Mouse (Mus musculus) liver, adult 2 months (tissue): ENCODE results near the gene Ugt1a6b. TPM values are rescaled to one million over a fixed set of nuclear protein-coding genes. Genes with fewer than 3 reads are reported as not detected.

Experiments
- DNase-seq: peaks from one replicate; pipeline ENCODE4 v3.0.0-alpha.2; 2011; ENCODE audit warnings: low read depth, low spot score; ENCODE audit errors: extremely low read depth
- H3K27ac ChIP-seq: fragments of 200-500 bp; replicated peaks from 2 replicates; pipeline ENCODE4 v1.5.1; 2012; ENCODE audit warnings: low read depth, mild to moderate bottlenecking, control low read depth, inconsistent platforms, low read length; ENCODE audit not compliant: insufficient read depth
- H3K27me3 ChIP-seq: fragments of 200-500 bp; 2 replicates; pipeline ENCODE4 v1.6.1; 2012; ENCODE audit warnings: mild to moderate bottlenecking, moderate library complexity, low read length, inconsistent platforms; ENCODE audit not compliant: control insufficient read depth, insufficient read depth
- H3K36me3 ChIP-seq: fragments of 200-500 bp; 2 replicates; pipeline ENCODE4 v1.6.1; 2012; ENCODE audit warnings: low read length, inconsistent platforms; ENCODE audit not compliant: control insufficient read depth, insufficient read depth
- H3K4me1 ChIP-seq: fragments of 200-500 bp; 2 replicates; pipeline ENCODE4 v1.6.1; 2011; ENCODE audit warnings: low read length; ENCODE audit not compliant: control insufficient read depth, insufficient read depth
- H3K4me3 ChIP-seq: fragments of 200-500 bp; 2 replicates; pipeline ENCODE4 v1.5.1; 2011; ENCODE audit warnings: low read depth, mild to moderate bottlenecking, control low read depth, low read length, moderate library complexity; ENCODE audit not compliant: insufficient read depth
- H3K79me2 ChIP-seq: fragments of 200-500 bp; 2 replicates; pipeline ENCODE4 v1.6.1; 2012; ENCODE audit warnings: inconsistent platforms, mild to moderate bottlenecking, low read length, moderate library complexity; ENCODE audit not compliant: control insufficient read depth, insufficient read depth
- H3K9ac ChIP-seq: fragments of 200-500 bp; 2 replicates; pipeline ENCODE4 v1.6.1; 2012; ENCODE audit warnings: low read depth, mild to moderate bottlenecking, control low read depth, inconsistent platforms, low read length
- CTCF ChIP-seq: fragments of 200-500 bp; IDR thresholded peaks from 2 replicates; pipeline ENCODE4 v1.5.1; 2011; ENCODE audit warnings: low read depth, low read length, control low read depth
- POLR2A ChIP-seq: fragments of 200-500 bp; IDR thresholded peaks from 2 replicates; pipeline ENCODE4 v1.6.1; 2011; ENCODE audit warnings: low read length, control low read depth; ENCODE audit not compliant: insufficient read depth; ENCODE audit errors: extremely low read depth
- WGBS: fragments of 180-500 bp; shearing (Covaris S2); methylation state at CpG from one replicate; pipeline ENCODE4 v1.1.7; 2018; 5-methylcytosine and 5-hydroxymethylcytosine counted together
- polyA plus RNA-seq: library from polyadenylated mRNA; depleted of rRNA; stranded (reverse); fragments of >200 nt; gene quantifications from 2 replicates; pipeline ENCODE4 v1.2.3, GENCODE M21; 2012
- total RNA-seq: library from RNA; depleted of rRNA; stranded (reverse); fragments of >200 nt; gene quantifications from 2 replicates; pipeline ENCODE4 v1.2.3, GENCODE M21; 2014

The Ugt1a6b gene
- total and polyA plus RNA-seq, 2 experiments: 91.0 to 97.1 TPM

GRCm38 (mm10) chr1:88179657-88180056, 76.6 kb downstream of the Ugt1a6b start:
- Histone ChIP-seq H3K27ac (peak overlapping the region; percentile 91), H3K27me3 (no peaks in the 10 kb centered on the region), H3K79me2 (peaks cover 9% of the 10 kb centered on the region; the same call in 1 of the 2 replicates), H3K4me3 (no peak overlapping the region), H3K9ac (no peak overlapping the region), H3K36me3 (peaks cover 15% of the 10 kb centered on the region), H3K4me1 (peaks cover 26% of the 10 kb centered on the region)
- peak; percentile 99 for DNase-seq
- 70% methylated on average over 1 of the region's 1 CpGs for WGBS
- no peak for TF ChIP-seq CTCF
- TF ChIP-seq POLR2A: no peak

GRCm38 (mm10) chr1:88186325-88186935, 83.4 kb downstream of the Ugt1a6b start:
- DNase-seq: peak; percentile 47
- H3K9ac ChIP-seq: no peak overlapping the region
- H3K4me3 ChIP-seq: no peak overlapping the region
- H3K79me2 ChIP-seq: peaks cover 22% of the 10 kb centered on the region; the same call in 1 of the 2 replicates
- TF ChIP-seq POLR2A (no peak), CTCF (no peak)
- no peaks in the 10 kb centered on the region for H3K27me3 ChIP-seq
- H3K27ac ChIP-seq: no peak overlapping the region
- 58% methylated on average over 5 of the region's 5 CpGs for WGBS
- H3K36me3 ChIP-seq: peaks cover 32% of the 10 kb centered on the region
- peaks cover 9% of the 10 kb centered on the region; the same call in 1 of the 2 replicates for H3K4me1 ChIP-seq

DNA sequence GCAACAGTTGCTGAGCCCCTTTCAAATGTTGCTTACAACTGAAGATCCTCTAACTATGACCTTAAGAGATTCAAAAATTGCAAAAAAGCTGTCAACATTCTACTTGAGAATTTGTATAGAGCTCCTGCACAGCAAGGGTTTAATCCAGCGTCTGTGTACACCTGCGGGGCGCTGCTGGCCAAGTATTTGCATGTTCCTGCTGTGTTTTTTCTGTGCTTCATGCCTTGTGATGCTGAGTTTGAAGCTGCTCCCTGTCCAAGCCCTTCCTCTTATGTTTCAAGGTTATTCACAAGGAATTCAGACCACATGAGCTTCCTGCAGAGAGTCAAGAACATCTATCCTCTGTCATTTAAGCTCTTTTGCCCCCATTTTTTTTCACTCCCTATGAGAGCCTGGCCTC, 89.1 kb downstream of the Ugt1a6b start:
- 88% methylated on average over 3 of the region's 3 CpGs for WGBS

GRCm38 (mm10) chr1:88195687-88196086, 92.6 kb downstream of the Ugt1a6b start:
- WGBS: 24% methylated on average over 1 of the region's 1 CpGs
- Histone ChIP-seq H3K27ac (no peak overlapping the region), H3K4me1 (peaks cover 21% of the 10 kb centered on the region), H3K36me3 (peaks cover 10% of the 10 kb centered on the region), H3K79me2 (peaks cover 40% of the 10 kb centered on the region), H3K9ac (no peak overlapping the region), H3K4me3 (no peak overlapping the region), H3K27me3 (no peaks in the 10 kb centered on the region)
- peak; percentile 86 for DNase-seq
- TF ChIP-seq POLR2A: no peak
- TF ChIP-seq CTCF: no peak

More for the DNA sequence above, 89.1 kb downstream of the Ugt1a6b start:
- H3K4me3 ChIP-seq: no peak overlapping the region
- H3K27ac ChIP-seq: no peak overlapping the region
- DNase-seq: no peak
- no peaks in the 10 kb centered on the region for H3K27me3 ChIP-seq
- H3K9ac ChIP-seq: no peak overlapping the region
- peaks cover 44% of the 10 kb centered on the region for H3K79me2 ChIP-seq
- peaks cover 25% of the 10 kb centered on the region for H3K36me3 ChIP-seq
- H3K4me1 ChIP-seq: peaks cover 23% of the 10 kb centered on the region
- TF ChIP-seq CTCF (no peak), POLR2A (no peak)

GRCm38 (mm10) chr1:88197443-88197842, 94.4 kb downstream of the Ugt1a6b start:
- no peaks in the 10 kb centered on the region for H3K27me3 ChIP-seq
- H3K4me1 ChIP-seq: peaks cover 19% of the 10 kb centered on the region
- H3K27ac ChIP-seq: no peak overlapping the region
- H3K36me3 ChIP-seq: peaks cover 10% of the 10 kb centered on the region
- no peak overlapping the region for H3K9ac ChIP-seq
- TF ChIP-seq CTCF (no peak), POLR2A (no peak)
- WGBS: 42% methylated on average over 3 of the region's 3 CpGs
- H3K79me2 ChIP-seq: peaks cover 32% of the 10 kb centered on the region
- no peak overlapping the region for H3K4me3 ChIP-seq
- no peak for DNase-seq

- no peak overlapping the region for H3K4me3 ChIP-seq
- no peak overlapping the region for H3K27ac ChIP-seq
- 63% methylated on average over 2 of the region's 2 CpGs for WGBS
- peaks cover 27% of the 10 kb centered on the region for H3K36me3 ChIP-seq
- peaks cover 8% of the 10 kb centered on the region; the same call in 1 of the 2 replicates for H3K4me1 ChIP-seq
- DNase-seq: no peak
- TF ChIP-seq POLR2A: no peak
- TF ChIP-seq CTCF: no peak
- H3K79me2 ChIP-seq: peaks cover 22% of the 10 kb centered on the region; the same call in 1 of the 2 replicates
- H3K27me3 ChIP-seq: no peaks in the 10 kb centered on the region
- H3K9ac ChIP-seq: no peak overlapping the region
Observed at GRCm38 (mm10) chr1:88199996-88200395, 96.9 kb downstream of the Ugt1a6b start.
